Mouse (Mus musculus): ENCODE data around the gene Ttk.

Gene Ttk

GRCm38 (mm10) chr9:83893767-83894330 is 59.4 kb downstream of the Ttk start:
- DNase-seq (ENCODE audit: low read depth, low spot score): no peak

GRCm38 (mm10) chr9:83902086-83902485 is 67.6 kb downstream of the Ttk start:
- DNase-seq (ENCODE audit: low read depth, low spot score): no peak

GRCm38 (mm10) chr9:83905820-83906219 is 71.3 kb downstream of the Ttk start:
- DNase-seq (ENCODE audit: low read depth, low spot score): no peak

- DNase-seq (ENCODE audit: low read depth, low spot score): no peak
Observed at GRCm38 (mm10) chr9:83907017-83907416, 72.5 kb downstream of the Ttk start.

GRCm38 (mm10) chr9:83909836-83910235 is 75.3 kb downstream of the Ttk start:
- no peak for DNase-seq (ENCODE audit: low read depth, low spot score)

- DNase-seq (ENCODE audit: low read depth, low spot score): no peak
Observed at GRCm38 (mm10) chr9:83910926-83911325, 76.4 kb downstream of the Ttk start.
